Mouse (Mus musculus): ENCODE measurements around the gene Amacr. TPM values are rescaled to one million over a fixed set of nuclear protein-coding genes. Genes with fewer than 3 reads are reported as not detected.

Amacr gene
- total RNA-seq, 2 experiments from 2014 or later = 35.3 to 36.0 TPM

Other genes starting within 250 kb of the Amacr start
- gene C1qtnf3, start 29.4 kb upstream of the Amacr start, total RNA-seq (2021) = not detected
- gene Slc45a2, start 19.0 kb downstream of the Amacr start, total RNA-seq (2021) = not detected
- gene Rxfp3, start 56.2 kb downstream of the Amacr start, total RNA-seq (2021) = under 1 TPM in 1 of 2 experiments, not detected in 1; 0.05 TPM
- gene Adamts12, start 83.0 kb downstream of the Amacr start, total RNA-seq (2021) = 1 to 10 TPM; 1.0 to 1.9 TPM